Mouse (Mus musculus): ENCODE data around the gene Hspa12a. TPM values are rescaled to one million over a fixed set of nuclear protein-coding genes. Genes with fewer than 3 reads are reported as not detected.
A peak's percentile ranks its signal among the peaks of the same experiment; 100 is the strongest.

The Hspa12a gene
- polyA plus RNA-seq, 1 experiment from 2014 or later = 15.7 TPM

GRCm38 (mm10) chr19:58849333-58850131 lies 93.9 kb downstream of the Hspa12a start:
- DNase-seq (ENCODE audit: low spot score) (no peak), ATAC-seq (ENCODE audit: low FRiP score) (no peak)
- Histone ChIP-seq H3K27me3 (ENCODE audit: control insufficient read depth, insufficient read depth, low read length) (no peaks in the 10 kb centered on the region), H3K36me3 (ENCODE audit: control insufficient read depth, insufficient read depth, low read length) (no peaks in the 10 kb centered on the region), H3K4me1 (replicated peaks; ENCODE audit: control insufficient read depth, insufficient read depth, low read length) (no peaks in the 10 kb centered on the region), H3K4me3 (ENCODE audit: low read depth, low read length) (no peak overlapping the region), H3K9ac (ENCODE audit: low read depth, low read length) (no peak overlapping the region), H3K27ac (ENCODE audit: low read depth, low read length) (no peak overlapping the region), H3K4me2 (replicated peaks; ENCODE audit: low read depth, low read length) (no peak overlapping the region), H3K9me3 (ENCODE audit: control insufficient read depth, low read length) (no peaks in the 10 kb centered on the region)
- 88% methylated on average over 13 of the region's 13 CpGs for WGBS

DNA sequence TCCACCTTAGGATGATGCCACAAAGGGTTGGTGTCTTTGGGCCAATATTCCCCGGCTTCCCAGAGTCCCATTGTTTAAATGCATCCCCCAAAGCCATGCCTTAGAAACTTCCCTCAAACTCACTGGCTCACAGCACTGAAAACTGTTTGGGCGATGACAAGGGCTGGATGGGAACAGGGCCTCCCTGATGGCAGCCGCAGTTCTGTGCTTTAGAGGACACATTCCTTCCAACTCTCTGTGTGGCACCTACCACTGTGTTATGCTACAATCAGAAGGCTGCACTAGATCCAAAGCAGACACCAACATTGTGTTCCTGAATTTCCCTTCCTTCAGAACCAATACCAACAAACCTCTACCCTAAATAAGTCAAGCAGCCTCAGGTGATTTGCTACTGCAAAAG lies 99.8 kb downstream of the Hspa12a start:
- H3K4me3 ChIP-seq (ENCODE audit: low read depth, low read length) = no peak overlapping the region
- H3K9me3 ChIP-seq (ENCODE audit: control insufficient read depth, low read length) = no peaks in the 10 kb centered on the region

GRCm38 (mm10) chr19:58840721-58841271 lies 102.7 kb downstream of the Hspa12a start:
- Histone ChIP-seq H3K4me2 (replicated peaks; ENCODE audit: low read depth, low read length) (no peak overlapping the region), H3K27ac (ENCODE audit: low read depth, low read length) (no peak overlapping the region), H3K9me3 (ENCODE audit: control insufficient read depth, low read length) (no peaks in the 10 kb centered on the region), H3K4me3 (ENCODE audit: low read depth, low read length) (no peak overlapping the region), H3K27me3 (ENCODE audit: control insufficient read depth, insufficient read depth, low read length) (no peaks in the 10 kb centered on the region), H3K36me3 (ENCODE audit: control insufficient read depth, insufficient read depth, low read length) (no peaks in the 10 kb centered on the region), H3K4me1 (replicated peaks; ENCODE audit: control insufficient read depth, insufficient read depth, low read length) (peaks cover 5% of the 10 kb centered on the region; the same call in 1 of the 2 replicates), H3K9ac (ENCODE audit: low read depth, low read length) (no peak overlapping the region)
- ATAC-seq (ENCODE audit: low FRiP score) (no peak), DNase-seq (ENCODE audit: low spot score) (no peak)
- WGBS = 85% methylated on average over 5 of the region's 5 CpGs

More for the DNA sequence above, 99.8 kb downstream of the Hspa12a start:
- Histone ChIP-seq H3K4me1 (replicated peaks; ENCODE audit: control insufficient read depth, insufficient read depth, low read length) (peaks cover 5% of the 10 kb centered on the region; the same call in 1 of the 2 replicates), H3K27ac (ENCODE audit: low read depth, low read length) (no peak overlapping the region), H3K36me3 (ENCODE audit: control insufficient read depth, insufficient read depth, low read length) (no peaks in the 10 kb centered on the region), H3K27me3 (ENCODE audit: control insufficient read depth, insufficient read depth, low read length) (no peaks in the 10 kb centered on the region), H3K4me2 (replicated peaks; ENCODE audit: low read depth, low read length) (no peak overlapping the region), H3K9ac (ENCODE audit: low read depth, low read length) (no peak overlapping the region)
- DNase-seq (ENCODE audit: low spot score) (no peak), ATAC-seq (ENCODE audit: low FRiP score) (no peak)
- WGBS = 90% methylated on average over 3 of the region's 3 CpGs

- no peaks in the 10 kb centered on the region for H3K36me3 ChIP-seq (ENCODE audit: control insufficient read depth, insufficient read depth, low read length)
- peaks cover 5% of the 10 kb centered on the region; the same call in 1 of the 2 replicates for H3K4me1 ChIP-seq (replicated peaks; ENCODE audit: control insufficient read depth, insufficient read depth, low read length)
- ATAC-seq (ENCODE audit: low FRiP score) = no peak
- no peaks in the 10 kb centered on the region for H3K27me3 ChIP-seq (ENCODE audit: control insufficient read depth, insufficient read depth, low read length)
- no peak overlapping the region for H3K9ac ChIP-seq (ENCODE audit: low read depth, low read length)
- no peak overlapping the region for H3K27ac ChIP-seq (ENCODE audit: low read depth, low read length)
- H3K4me2 ChIP-seq (replicated peaks; ENCODE audit: low read depth, low read length) = no peak overlapping the region
- H3K9me3 ChIP-seq (ENCODE audit: control insufficient read depth, low read length) = no peaks in the 10 kb centered on the region
- no peak for DNase-seq (ENCODE audit: low spot score)
- no peak overlapping the region for H3K4me3 ChIP-seq (ENCODE audit: low read depth, low read length)
- WGBS = 90% methylated on average over 4 of the region's 4 CpGs
Measured at GRCm38 (mm10) chr19:58839806-58840205, 103.6 kb downstream of the Hspa12a start.

DNA sequence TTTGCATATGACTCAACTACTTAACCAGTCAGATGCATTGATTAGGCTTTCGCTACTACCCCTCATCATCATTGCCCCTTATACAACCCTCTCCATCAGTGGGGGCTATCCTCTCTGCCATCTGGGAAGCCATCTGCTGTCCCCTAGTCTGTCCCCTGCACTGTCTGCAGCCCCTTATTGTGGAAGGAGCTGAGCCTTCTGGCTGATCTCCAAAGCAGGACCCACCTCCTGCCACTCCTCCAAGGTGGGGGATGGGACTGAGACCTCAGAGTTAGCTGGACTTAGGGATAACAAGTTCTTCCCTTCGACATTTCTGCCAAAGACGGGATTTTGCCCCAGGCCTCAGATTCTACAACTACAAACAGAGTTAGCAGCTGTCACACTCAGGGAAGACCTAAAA lies 104.1 kb downstream of the Hspa12a start:
- Histone ChIP-seq H3K9me3 (ENCODE audit: control insufficient read depth, low read length) (no peaks in the 10 kb centered on the region), H3K9ac (ENCODE audit: low read depth, low read length) (no peak overlapping the region), H3K36me3 (ENCODE audit: control insufficient read depth, insufficient read depth, low read length) (no peaks in the 10 kb centered on the region), H3K4me3 (ENCODE audit: low read depth, low read length) (no peak overlapping the region), H3K27ac (ENCODE audit: low read depth, low read length) (no peak overlapping the region), H3K4me1 (replicated peaks; ENCODE audit: control insufficient read depth, insufficient read depth, low read length) (peaks cover 5% of the 10 kb centered on the region; the same call in 1 of the 2 replicates), H3K4me2 (replicated peaks; ENCODE audit: low read depth, low read length) (no peak overlapping the region), H3K27me3 (ENCODE audit: control insufficient read depth, insufficient read depth, low read length) (no peaks in the 10 kb centered on the region)
- WGBS = 63% methylated on average over 3 of the region's 3 CpGs
- DNase-seq (ENCODE audit: low spot score) = no peak
- ATAC-seq (ENCODE audit: low FRiP score) = peak; percentile 59

DNA sequence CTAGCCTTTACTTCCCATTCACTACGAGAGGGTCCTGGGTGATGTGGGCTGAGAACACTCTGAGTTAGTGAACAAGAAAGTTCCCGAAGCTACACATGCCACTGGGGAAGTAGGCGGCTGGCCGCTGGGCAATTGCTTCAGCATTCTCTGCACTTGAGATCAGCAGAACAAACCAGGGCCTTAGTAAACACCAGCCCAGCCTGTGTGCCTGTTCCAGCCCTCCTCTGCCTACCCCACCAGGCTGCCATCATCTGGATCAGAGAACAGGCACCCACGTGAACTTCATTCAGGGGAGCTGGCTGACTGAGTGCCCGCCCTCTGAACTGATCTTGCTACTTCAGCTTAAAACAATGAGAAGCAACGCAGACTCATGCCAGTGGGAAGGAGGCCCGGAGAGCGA lies 104.7 kb downstream of the Hspa12a start:
- Histone ChIP-seq H3K9me3 (ENCODE audit: control insufficient read depth, low read length) (no peaks in the 10 kb centered on the region), H3K4me1 (replicated peaks; ENCODE audit: control insufficient read depth, insufficient read depth, low read length) (peaks cover 5% of the 10 kb centered on the region; the same call in 1 of the 2 replicates), H3K4me2 (replicated peaks; ENCODE audit: low read depth, low read length) (no peak overlapping the region), H3K27me3 (ENCODE audit: control insufficient read depth, insufficient read depth, low read length) (no peaks in the 10 kb centered on the region), H3K36me3 (ENCODE audit: control insufficient read depth, insufficient read depth, low read length) (no peaks in the 10 kb centered on the region), H3K27ac (ENCODE audit: low read depth, low read length) (no peak overlapping the region), H3K9ac (ENCODE audit: low read depth, low read length) (no peak overlapping the region), H3K4me3 (ENCODE audit: low read depth, low read length) (no peak overlapping the region)
- 74% methylated on average over 9 of the region's 9 CpGs for WGBS
- DNase-seq (ENCODE audit: low spot score) (no peak), ATAC-seq (ENCODE audit: low FRiP score) (no peak)

- no peak overlapping the region for H3K9ac ChIP-seq (ENCODE audit: low read depth, low read length)
- no peaks in the 10 kb centered on the region for H3K27me3 ChIP-seq (ENCODE audit: control insufficient read depth, insufficient read depth, low read length)
- DNase-seq (ENCODE audit: low spot score) (no peak), ATAC-seq (ENCODE audit: low FRiP score) (no peak)
- H3K27ac ChIP-seq (ENCODE audit: low read depth, low read length) = 0 out of 2 replicates have a peak overlapping the region, but pooled peaks have one; percentile 14
- WGBS = 73% methylated on average over 13 of the region's 13 CpGs
- H3K36me3 ChIP-seq (ENCODE audit: control insufficient read depth, insufficient read depth, low read length) = no peaks in the 10 kb centered on the region
- no peaks in the 10 kb centered on the region for H3K9me3 ChIP-seq (ENCODE audit: control insufficient read depth, low read length)
- peaks cover under 1% of the 10 kb centered on the region; the same call in 1 of the 2 replicates for H3K4me1 ChIP-seq (replicated peaks; ENCODE audit: control insufficient read depth, insufficient read depth, low read length)
- no peak overlapping the region for H3K4me2 ChIP-seq (replicated peaks; ENCODE audit: low read depth, low read length)
- no peak overlapping the region for H3K4me3 ChIP-seq (ENCODE audit: low read depth, low read length)
Measured at GRCm38 (mm10) chr19:58833639-58834180, 109.7 kb downstream of the Hspa12a start.

GRCm38 (mm10) chr19:58832988-58833387 lies 110.5 kb downstream of the Hspa12a start:
- Histone ChIP-seq H3K4me1 (replicated peaks; ENCODE audit: control insufficient read depth, insufficient read depth, low read length) (no peaks in the 10 kb centered on the region; the same call in 1 of the 2 replicates), H3K27me3 (ENCODE audit: control insufficient read depth, insufficient read depth, low read length) (no peaks in the 10 kb centered on the region), H3K4me3 (ENCODE audit: low read depth, low read length) (no peak overlapping the region), H3K9me3 (ENCODE audit: control insufficient read depth, low read length) (no peaks in the 10 kb centered on the region), H3K9ac (ENCODE audit: low read depth, low read length) (no peak overlapping the region), H3K4me2 (replicated peaks; ENCODE audit: low read depth, low read length) (no peak overlapping the region), H3K27ac (ENCODE audit: low read depth, low read length) (no peak overlapping the region), H3K36me3 (ENCODE audit: control insufficient read depth, insufficient read depth, low read length) (no peaks in the 10 kb centered on the region)
- no peak for ATAC-seq (ENCODE audit: low FRiP score)
- 80% methylated on average over 2 of the region's 2 CpGs for WGBS
- DNase-seq (ENCODE audit: low spot score) = no peak

All from hindbrain, embryonic 11.5 days (tissue).